Mouse (Mus musculus): Measurements from ENCODE around the gene Col4a3. TPM values are rescaled to one million over a fixed set of nuclear protein-coding genes. Genes with fewer than 3 reads are reported as not detected.

The Col4a3 gene
- polyA plus RNA-seq, 1 experiment from 2014 or later, result 0.04 TPM

GRCm38 (mm10) chr1:82576182-82576581, 10.5 kb upstream of the Col4a3 start:
- 83% methylated on average over 2 of the region's 2 CpGs for WGBS
- no peak overlapping the region for H3K27ac ChIP-seq
- H3K9me3 ChIP-seq, result no peaks in the 10 kb centered on the region
- no peaks in the 10 kb centered on the region for H3K36me3 ChIP-seq (replicated peaks)
- H3K4me1 ChIP-seq, result no peaks in the 10 kb centered on the region
- no peak overlapping the region for H3K4me3 ChIP-seq
- no peaks in the 10 kb centered on the region for H3K27me3 ChIP-seq (ENCODE audit: poor library complexity, severe bottlenecking)
- DNase-seq (ENCODE audit: extremely low spot score, low spot score), result no peak

GRCm38 (mm10) chr1:82577339-82577738, 9.4 kb upstream of the Col4a3 start:
- WGBS, result 87% methylated on average over 10 of the region's 10 CpGs

GRCm38 (mm10) chr1:82577915-82578314, 8.8 kb upstream of the Col4a3 start:
- H3K27ac ChIP-seq, result no peak overlapping the region
- no peaks in the 10 kb centered on the region for H3K9me3 ChIP-seq
- no peaks in the 10 kb centered on the region for H3K36me3 ChIP-seq (replicated peaks)
- H3K4me1 ChIP-seq, result no peaks in the 10 kb centered on the region
- no peak for DNase-seq (ENCODE audit: extremely low spot score, low spot score)
- 93% methylated on average over 3 of the region's 3 CpGs for WGBS
- no peaks in the 10 kb centered on the region for H3K27me3 ChIP-seq (ENCODE audit: poor library complexity, severe bottlenecking)
- no peak overlapping the region for H3K4me3 ChIP-seq

More at GRCm38 (mm10) chr1:82577339-82577738, 9.4 kb upstream of the Col4a3 start:
- H3K27me3 ChIP-seq (ENCODE audit: poor library complexity, severe bottlenecking), result no peaks in the 10 kb centered on the region
- H3K4me1 ChIP-seq, result no peaks in the 10 kb centered on the region
- H3K36me3 ChIP-seq (replicated peaks), result no peaks in the 10 kb centered on the region
- H3K4me3 ChIP-seq, result no peak overlapping the region
- no peaks in the 10 kb centered on the region for H3K9me3 ChIP-seq
- no peak for DNase-seq (ENCODE audit: extremely low spot score, low spot score)
- no peak overlapping the region for H3K27ac ChIP-seq

- DNase-seq (ENCODE audit: extremely low spot score, low spot score), result no peak
- Histone ChIP-seq H3K9me3 (no peaks in the 10 kb centered on the region), H3K27me3 (ENCODE audit: poor library complexity, severe bottlenecking) (no peaks in the 10 kb centered on the region), H3K36me3 (replicated peaks) (no peaks in the 10 kb centered on the region), H3K4me1 (no peaks in the 10 kb centered on the region), H3K27ac (no peak overlapping the region), H3K4me3 (no peak overlapping the region)
- 87% methylated on average over 4 of the region's 4 CpGs for WGBS
Observed at GRCm38 (mm10) chr1:82578320-82578719, 8.4 kb upstream of the Col4a3 start.

- 74% methylated on average over 7 of the region's 7 CpGs for WGBS
- 0 out of 2 replicates have a peak overlapping the region, but pooled peaks have one; percentile 53 for H3K4me3 ChIP-seq
- no peak overlapping the region for H3K27ac ChIP-seq
- no peaks in the 10 kb centered on the region for H3K36me3 ChIP-seq (replicated peaks)
- H3K27me3 ChIP-seq (ENCODE audit: poor library complexity, severe bottlenecking), result peaks cover 41% of the 10 kb centered on the region
- no peaks in the 10 kb centered on the region for H3K9me3 ChIP-seq
- DNase-seq (ENCODE audit: extremely low spot score, low spot score), result no peak
- H3K4me1 ChIP-seq, result peaks cover 12% of the 10 kb centered on the region
Observed at GRCm38 (mm10) chr1:82585981-82586380, 740 bp upstream of the Col4a3 start.

- Histone ChIP-seq H3K27ac (no peak overlapping the region), H3K9me3 (no peaks in the 10 kb centered on the region), H3K36me3 (replicated peaks) (no peaks in the 10 kb centered on the region), H3K27me3 (ENCODE audit: poor library complexity, severe bottlenecking) (peaks cover 33% of the 10 kb centered on the region), H3K4me1 (peaks cover 12% of the 10 kb centered on the region), H3K4me3 (no peak overlapping the region)
- 79% methylated on average over 4 of the region's 4 CpGs for WGBS
- no peak for DNase-seq (ENCODE audit: extremely low spot score, low spot score)
Observed at GRCm38 (mm10) chr1:82590266-82590665, 3.5 kb downstream of the Col4a3 start.

- Histone ChIP-seq H3K27me3 (ENCODE audit: poor library complexity, severe bottlenecking) (no peaks in the 10 kb centered on the region), H3K4me1 (no peaks in the 10 kb centered on the region), H3K27ac (no peak overlapping the region), H3K36me3 (replicated peaks) (no peaks in the 10 kb centered on the region), H3K4me3 (no peak overlapping the region), H3K9me3 (no peaks in the 10 kb centered on the region)
- 90% methylated on average over 6 of the region's 6 CpGs for WGBS
- DNase-seq (ENCODE audit: extremely low spot score, low spot score), result no peak
Observed at GRCm38 (mm10) chr1:82596864-82597596, 10.3 kb downstream of the Col4a3 start.

- Histone ChIP-seq H3K9me3 (no peaks in the 10 kb centered on the region), H3K36me3 (replicated peaks) (no peaks in the 10 kb centered on the region), H3K4me3 (no peak overlapping the region), H3K27me3 (ENCODE audit: poor library complexity, severe bottlenecking) (no peaks in the 10 kb centered on the region), H3K4me1 (no peaks in the 10 kb centered on the region), H3K27ac (no peak overlapping the region)
- no peak for DNase-seq (ENCODE audit: extremely low spot score, low spot score)
- WGBS, result 79% methylated on average over 7 of the region's 7 CpGs
Observed at GRCm38 (mm10) chr1:82603198-82603950, 16.7 kb downstream of the Col4a3 start.

- H3K4me3 ChIP-seq, result no peak overlapping the region
- H3K36me3 ChIP-seq (replicated peaks), result no peaks in the 10 kb centered on the region
- no peaks in the 10 kb centered on the region for H3K4me1 ChIP-seq
- H3K27ac ChIP-seq, result no peak overlapping the region
- no peaks in the 10 kb centered on the region for H3K9me3 ChIP-seq
- 90% methylated on average over 7 of the region's 7 CpGs for WGBS
- H3K27me3 ChIP-seq (ENCODE audit: poor library complexity, severe bottlenecking), result no peaks in the 10 kb centered on the region
- no peak for DNase-seq (ENCODE audit: extremely low spot score, low spot score)
Observed at GRCm38 (mm10) chr1:82605347-82605746, 18.6 kb downstream of the Col4a3 start.

GRCm38 (mm10) chr1:82605856-82606255, 19.1 kb downstream of the Col4a3 start:
- WGBS, result 91% methylated on average over 7 of the region's 7 CpGs
- Histone ChIP-seq H3K4me1 (no peaks in the 10 kb centered on the region), H3K27me3 (ENCODE audit: poor library complexity, severe bottlenecking) (no peaks in the 10 kb centered on the region), H3K9me3 (no peaks in the 10 kb centered on the region), H3K4me3 (no peak overlapping the region), H3K27ac (no peak overlapping the region), H3K36me3 (replicated peaks) (no peaks in the 10 kb centered on the region)
- DNase-seq (ENCODE audit: extremely low spot score, low spot score), result no peak

- H3K27me3 ChIP-seq (ENCODE audit: poor library complexity, severe bottlenecking), result no peaks in the 10 kb centered on the region
- H3K4me3 ChIP-seq, result no peak overlapping the region
- H3K36me3 ChIP-seq (replicated peaks), result no peaks in the 10 kb centered on the region
- no peak overlapping the region for H3K27ac ChIP-seq
- no peaks in the 10 kb centered on the region for H3K9me3 ChIP-seq
- no peaks in the 10 kb centered on the region for H3K4me1 ChIP-seq
- WGBS, result 85% methylated on average over 9 of the region's 9 CpGs
- DNase-seq (ENCODE audit: extremely low spot score, low spot score), result no peak
Observed at GRCm38 (mm10) chr1:82608646-82609262, 22.0 kb downstream of the Col4a3 start.

- no peaks in the 10 kb centered on the region for H3K4me1 ChIP-seq
- H3K36me3 ChIP-seq (replicated peaks), result no peaks in the 10 kb centered on the region
- no peak for DNase-seq (ENCODE audit: extremely low spot score, low spot score)
- no peak overlapping the region for H3K4me3 ChIP-seq
- no peaks in the 10 kb centered on the region for H3K27me3 ChIP-seq (ENCODE audit: poor library complexity, severe bottlenecking)
- no peak overlapping the region for H3K27ac ChIP-seq
- 90% methylated on average over 9 of the region's 9 CpGs for WGBS
- no peaks in the 10 kb centered on the region for H3K9me3 ChIP-seq
Observed at GRCm38 (mm10) chr1:82612061-82612660, 25.4 kb downstream of the Col4a3 start.
